Mouse (Mus musculus) bone marrow, adult 2 months (tissue): Measurements from ENCODE around the gene Gorab. TPM values are rescaled to one million over a fixed set of nuclear protein-coding genes. Genes with fewer than 3 reads are reported as not detected.

Experiments used
- H3K27ac ChIP-seq: fragments of 200-500 bp; 2 replicates; pipeline ENCODE4 v1.5.1; 2012; ENCODE audit warnings: low read depth, mild to moderate bottlenecking, control low read depth, inconsistent platforms, low read length; ENCODE audit not compliant: control insufficient read depth, poor library complexity, insufficient read depth
- H3K4me1 ChIP-seq: fragments of 200-500 bp; 2 replicates; pipeline ENCODE4 v1.6.1; 2011; ENCODE audit warnings: low read length; ENCODE audit not compliant: control insufficient read depth, insufficient read depth
- H3K4me3 ChIP-seq: fragments of 200-500 bp; replicated peaks from 2 replicates; pipeline ENCODE3; 2011; ENCODE audit warnings: mild to moderate bottlenecking, low read depth, low read length, control low read depth; ENCODE audit not compliant: control insufficient read depth
- CTCF ChIP-seq: fragments of 200-500 bp; IDR thresholded peaks from 2 replicates; pipeline ENCODE4 v1.5.1; 2011; ENCODE audit warnings: low read length, control low read depth; ENCODE audit not compliant: control insufficient read depth, insufficient read depth
- POLR2A ChIP-seq: fragments of 200-500 bp; IDR thresholded peaks from 2 replicates; pipeline ENCODE4 v1.6.1; 2011; ENCODE audit warnings: low read depth, mild to moderate bottlenecking, control low read depth, low read length, borderline replicate concordance; ENCODE audit not compliant: control insufficient read depth
- WGBS: fragments of 180-500 bp; shearing (Covaris S2); methylation state at CpG from one replicate; pipeline ENCODE4 v1.1.7; 2018; 5-methylcytosine and 5-hydroxymethylcytosine counted together
- polyA plus RNA-seq: library from polyadenylated mRNA; stranded (reverse); fragments of >200 nt; gene quantifications from 2 replicates; pipeline ENCODE4 v1.2.4, GENCODE M21; 2011; ENCODE audit warnings: low replicate concordance; ENCODE audit not compliant: missing spikeins, insufficient read depth, insufficient read length

Gorab gene
- 1.4 and 3.2 TPM in 2 replicates for polyA plus RNA-seq

- H3K4me3 ChIP-seq, result peak within 1 kb of the TSS; percentile 80
- H3K4me1 ChIP-seq, result no peaks in the 10 kb centered on the region
- TF ChIP-seq POLR2A (peak; percentile 50; the same call in 1 of the 2 replicates), CTCF (no peak)
- under 1% methylated on average over 28 of the region's 28 CpGs for WGBS
- H3K27ac ChIP-seq, result peak within 1 kb of the TSS; percentile 4; the same call in 1 of the 2 replicates
Measured at GRCm38 (mm10) chr1:163403498-163404126, at the start of gene Gorab. Gene Gorab (minus strand): TSS chr1:163403669.

GRCm38 (mm10) chr1:163443832-163444231 is 40.4 kb upstream of the Gorab start:
- WGBS, result 2% methylated on average over 3 of the region's 3 CpGs
- TF ChIP-seq CTCF (no peak), POLR2A (no peak)
- no peak overlapping the region for H3K4me3 ChIP-seq
- H3K4me1 ChIP-seq, result peaks cover 1% of the 10 kb centered on the region
- H3K27ac ChIP-seq, result no peak overlapping the region

- whole genome bisulfite sequencing, result 55% methylated on average over 2 of the region's 2 CpGs
- TF ChIP-seq POLR2A (no peak), CTCF (no peak)
- Histone ChIP-seq H3K4me3 (no peak overlapping the region), H3K27ac (no peak overlapping the region), H3K4me1 (peaks cover 1% of the 10 kb centered on the region)
Measured at GRCm38 (mm10) chr1:163439002-163439401, 35.5 kb upstream of the Gorab start.

DNA sequence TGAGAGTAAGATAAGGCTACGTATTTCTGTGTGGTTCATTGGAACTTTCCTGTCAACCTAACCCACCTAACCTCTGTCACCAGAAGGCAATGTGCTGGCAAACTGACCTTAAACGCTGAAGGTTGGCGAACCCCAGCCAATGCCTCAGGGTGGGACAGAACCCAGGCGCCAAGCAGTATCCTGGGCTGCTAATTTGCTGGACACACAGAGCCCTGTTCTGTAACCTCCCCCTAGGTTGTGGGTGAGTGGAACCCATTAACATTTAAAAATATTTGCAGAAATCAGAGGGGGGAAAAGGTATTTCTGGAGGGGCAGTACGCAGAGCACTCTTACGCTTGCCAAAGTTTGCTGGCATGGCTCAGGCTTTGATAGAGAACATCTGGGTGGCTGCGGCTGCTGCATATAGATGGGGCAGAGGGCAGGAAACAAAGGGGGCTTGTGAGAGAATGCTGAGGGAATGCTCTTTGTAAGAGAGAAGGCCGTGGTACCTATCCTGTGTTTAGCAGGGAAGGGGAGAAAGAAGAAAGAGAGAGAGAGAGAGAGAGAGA is 20.1 kb upstream of the Gorab start:
- 80% methylated on average over 8 of the region's 8 CpGs for WGBS
- H3K4me3 ChIP-seq, result no peak overlapping the region

DNA sequence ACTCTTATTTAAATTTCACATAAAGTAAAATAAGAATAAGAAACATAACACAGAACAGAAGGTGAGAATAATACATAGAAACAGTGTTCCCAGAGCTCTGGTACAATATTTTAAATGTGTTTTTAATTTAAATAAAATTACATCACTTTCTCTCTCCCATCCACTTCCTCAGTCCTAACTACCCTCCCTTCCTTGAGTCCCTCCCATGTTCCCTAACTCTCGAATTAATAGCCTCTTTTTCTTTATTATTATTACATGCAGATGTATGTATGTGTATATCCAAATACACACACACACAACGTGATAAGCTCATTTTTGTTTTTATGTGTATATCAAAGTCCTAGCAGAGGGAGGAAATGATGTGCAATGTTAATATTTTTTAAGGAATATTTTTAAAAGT is 13.7 kb upstream of the Gorab start:
- 66% methylated on average over 2 of the region's 2 CpGs for WGBS

More for the DNA sequence above, 20.1 kb upstream of the Gorab start:
- TF ChIP-seq POLR2A (no peak), CTCF (no peak)
- Histone ChIP-seq H3K27ac (no peak overlapping the region), H3K4me1 (no peaks in the 10 kb centered on the region)

DNA sequence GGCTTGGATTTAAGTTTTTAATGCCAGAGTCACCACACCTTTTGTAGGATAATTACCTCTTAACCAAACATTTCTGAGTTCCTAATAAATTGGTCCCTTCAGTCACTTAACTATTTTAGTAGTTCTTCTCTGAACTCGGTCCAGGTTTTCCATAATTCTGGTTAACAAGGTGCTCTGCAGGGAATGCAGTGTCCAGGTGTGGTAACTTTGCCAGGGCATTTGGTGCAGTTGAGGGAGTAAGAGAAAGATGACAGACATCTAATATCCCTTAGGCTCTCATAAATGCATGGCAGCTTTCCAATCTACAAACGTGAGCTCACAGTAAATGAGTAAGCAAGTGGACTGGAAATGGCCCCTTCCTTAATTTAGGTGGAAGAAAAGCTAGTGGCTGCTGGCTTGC is 10.7 kb upstream of the Gorab start:
- no peak overlapping the region for H3K4me3 ChIP-seq
- H3K4me1 ChIP-seq, result no peaks in the 10 kb centered on the region
- WGBS, result 63% methylated on average over 2 of the region's 2 CpGs
- H3K27ac ChIP-seq, result no peak overlapping the region
- no peak for TF ChIP-seq POLR2A
- no peak for TF ChIP-seq CTCF

More for the DNA sequence above, 13.7 kb upstream of the Gorab start:
- TF ChIP-seq CTCF (no peak), POLR2A (no peak)
- H3K27ac ChIP-seq, result no peak overlapping the region
- H3K4me3 ChIP-seq, result no peak overlapping the region
- no peaks in the 10 kb centered on the region for H3K4me1 ChIP-seq

- WGBS, result 66% methylated on average over 3 of the region's 3 CpGs
Measured at GRCm38 (mm10) chr1:163406203-163406602, 2.7 kb upstream of the Gorab start.

DNA sequence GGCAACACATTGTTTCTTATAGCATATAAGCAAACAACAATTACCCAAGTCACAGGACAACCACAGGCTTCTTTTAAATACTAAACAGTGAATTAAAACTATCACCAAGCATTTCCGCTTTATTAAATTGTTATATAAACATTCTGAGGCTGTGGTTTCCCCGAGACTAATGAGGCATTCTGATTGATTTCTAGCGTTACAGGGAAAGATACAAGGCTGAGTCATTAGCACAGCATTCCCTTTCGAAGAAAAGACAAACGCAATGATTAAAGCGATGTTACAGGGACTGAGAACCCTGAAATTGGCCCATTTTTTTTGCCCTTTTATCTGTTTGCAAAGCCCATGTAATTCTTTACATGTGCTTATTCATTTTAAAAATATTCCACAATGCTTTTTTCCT is 12.1 kb downstream of the Gorab start:
- Histone ChIP-seq H3K4me1 (no peaks in the 10 kb centered on the region), H3K27ac (no peak overlapping the region), H3K4me3 (no peak overlapping the region)
- WGBS, result 83% methylated on average over 6 of the region's 6 CpGs
- no peak for TF ChIP-seq POLR2A
- no peak for TF ChIP-seq CTCF

More at GRCm38 (mm10) chr1:163406203-163406602, 2.7 kb upstream of the Gorab start:
- Histone ChIP-seq H3K4me3 (no peak overlapping the region), H3K27ac (no peak overlapping the region), H3K4me1 (no peaks in the 10 kb centered on the region)
- TF ChIP-seq CTCF (no peak), POLR2A (no peak)

DNA sequence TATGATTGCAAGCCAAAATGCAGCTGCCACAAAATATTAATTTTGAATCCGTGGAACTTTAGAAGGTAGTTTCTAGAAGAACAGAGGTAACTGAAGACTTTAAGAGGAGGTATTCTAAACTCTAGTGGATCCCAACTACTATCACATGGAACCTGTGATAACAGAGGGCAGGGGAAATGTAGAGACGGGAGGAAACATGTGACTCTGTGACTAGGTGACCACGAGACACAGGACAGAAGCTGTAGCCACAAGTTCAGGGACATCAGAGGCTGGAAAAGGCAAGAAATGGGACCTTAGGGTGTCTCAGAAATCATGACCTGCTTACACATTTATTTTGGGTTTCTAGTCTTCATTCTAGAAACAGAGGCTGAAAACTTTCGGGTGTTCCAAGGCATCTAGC is 13.4 kb downstream of the Gorab start:
- Histone ChIP-seq H3K4me1 (no peaks in the 10 kb centered on the region), H3K27ac (no peak overlapping the region), H3K4me3 (no peak overlapping the region)
- no peak for TF ChIP-seq CTCF
- WGBS, result 59% methylated on average over 4 of the region's 4 CpGs
